Mouse (Mus musculus) limb, embryonic 10.5 days (tissue): ENCODE data around the gene Lrrc73. TPM values are rescaled to one million over a fixed set of nuclear protein-coding genes. Genes with fewer than 3 reads are reported as not detected.

Experiments
- DNase-seq: peaks from one replicate; pipeline ENCODE4 v3.0.0-alpha.2; 2017; ENCODE audit warnings: low spot score
- H3K27ac ChIP-seq: fragments of 300-500 bp; sonication (generic); 2 replicates; pipeline ENCODE4 v1.5.1; 2016; ENCODE audit warnings: mild to moderate bottlenecking
- H3K27me3 ChIP-seq: fragments of 300-500 bp; sonication (generic); 2 replicates; pipeline ENCODE4 v1.6.1; 2016; ENCODE audit warnings: low read depth, mild to moderate bottlenecking; ENCODE audit not compliant: poor library complexity, severe bottlenecking
- H3K36me3 ChIP-seq: fragments of 300-500 bp; sonication (generic); 2 replicates; pipeline ENCODE4 v1.6.1; 2016; ENCODE audit warnings: mild to moderate bottlenecking, moderate library complexity
- H3K4me1 ChIP-seq: fragments of 300-500 bp; sonication (generic); 2 replicates; pipeline ENCODE4 v1.6.1; 2016
- H3K4me3 ChIP-seq: fragments of 300-500 bp; sonication (generic); 2 replicates; pipeline ENCODE4 v1.5.1; 2016; ENCODE audit warnings: mild to moderate bottlenecking, moderate library complexity
- H3K9me3 ChIP-seq: fragments of 300-500 bp; sonication (generic); replicated peaks from 2 replicates; pipeline ENCODE4 v1.6.1; 2016; ENCODE audit warnings: mild to moderate bottlenecking
- WGBS: fragments of 180-500 bp; shearing (Covaris S2); methylation state at CpG from one replicate; pipeline ENCODE4 v1.1.7; 2016; 5-methylcytosine and 5-hydroxymethylcytosine counted together
- polyA plus RNA-seq: library from polyadenylated mRNA; unstranded; fragments of >200 nt; fragmentation: Nextera tagmentation; extraction: Ambion mirVana; gene quantifications from 2 replicates; pipeline ENCODE4 v1.2.1, GENCODE M21; 2016

The Lrrc73 gene
- polyA plus RNA-seq, 1 experiment from 2014 or later: 0.44 TPM

DNA sequence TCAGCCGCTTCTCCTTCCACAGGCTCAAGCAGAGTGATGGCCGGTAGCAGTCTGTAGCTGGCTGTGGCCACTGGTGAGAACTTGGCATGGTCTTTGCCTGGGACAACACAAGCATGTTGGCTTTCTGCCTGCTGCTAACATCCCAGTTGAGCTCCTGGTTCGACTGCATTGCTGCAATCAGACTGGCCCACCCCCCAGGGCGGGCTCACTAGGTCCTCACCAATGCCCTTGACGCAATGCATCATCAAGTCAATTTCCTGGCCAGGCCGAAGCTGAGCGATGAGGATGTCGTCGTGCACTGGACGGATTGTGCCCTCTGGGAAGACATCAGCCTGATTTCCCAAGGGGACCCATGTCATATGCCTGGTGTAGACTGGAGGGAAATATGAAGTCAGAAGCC lies 8.8 kb upstream of the Lrrc73 start:
- H3K27ac ChIP-seq: no peak overlapping the region
- peaks cover 22% of the 10 kb centered on the region for H3K4me1 ChIP-seq
- H3K9me3 ChIP-seq: no peaks in the 10 kb centered on the region
- DNase-seq: no peak
- no peaks in the 10 kb centered on the region for H3K27me3 ChIP-seq
- WGBS: 82% methylated on average over 10 of the region's 10 CpGs
- H3K36me3 ChIP-seq: peaks cover 81% of the 10 kb centered on the region
- no peak overlapping the region for H3K4me3 ChIP-seq

DNA sequence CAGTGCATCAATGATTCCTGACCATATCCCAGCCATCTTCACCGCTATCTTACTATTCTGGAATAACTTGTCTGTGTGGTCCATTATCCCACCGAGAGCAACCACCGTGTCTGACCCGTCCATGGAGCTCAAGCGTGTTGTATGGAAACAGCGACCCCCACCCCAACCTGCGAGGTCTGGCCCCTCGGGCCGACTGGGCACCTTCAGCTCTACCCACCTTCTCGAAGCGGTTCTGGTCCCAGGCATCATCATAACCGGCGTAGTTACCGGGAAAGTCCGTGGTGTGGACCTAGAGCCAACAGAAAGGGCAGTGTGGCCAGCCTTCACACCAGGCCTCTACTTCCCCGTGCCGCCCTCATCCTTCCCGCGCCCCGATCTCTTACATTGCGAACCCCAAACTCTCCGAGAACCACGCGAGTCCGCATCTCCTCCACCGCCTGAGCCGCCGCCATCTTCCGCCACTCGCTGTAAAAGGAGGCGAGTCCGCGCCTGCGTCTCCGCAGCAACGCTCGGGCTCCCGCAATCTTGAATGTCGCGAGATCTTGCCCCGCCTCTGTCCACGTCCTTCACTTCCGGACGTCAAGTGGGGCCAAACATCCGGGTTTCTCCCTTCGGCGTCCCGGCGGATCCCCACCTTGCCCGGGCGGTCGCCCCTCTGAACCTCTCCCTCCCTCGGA lies 5.7 kb upstream of the Lrrc73 start, which contains the start of the genes Polr1c and Yipf3:
Polr1c (minus strand) TSS at position 543 of the 677 bp plus-strand sequence.
Yipf3 (plus strand) TSS at position 569 of the 677 bp plus-strand sequence.
- H3K4me3 ChIP-seq: peak within 1 kb of the TSS; percentile 99
- H3K4me1 ChIP-seq: peaks cover 22% of the 10 kb centered on the region
- no peaks in the 10 kb centered on the region for H3K9me3 ChIP-seq
- DNase-seq: peak; percentile 97
- peaks cover 81% of the 10 kb centered on the region for H3K36me3 ChIP-seq
- H3K27me3 ChIP-seq: no peaks in the 10 kb centered on the region
- WGBS: under 1% methylated on average over 53 of the region's 53 CpGs
- H3K27ac ChIP-seq: peak within 1 kb of the TSS; percentile 93

DNA sequence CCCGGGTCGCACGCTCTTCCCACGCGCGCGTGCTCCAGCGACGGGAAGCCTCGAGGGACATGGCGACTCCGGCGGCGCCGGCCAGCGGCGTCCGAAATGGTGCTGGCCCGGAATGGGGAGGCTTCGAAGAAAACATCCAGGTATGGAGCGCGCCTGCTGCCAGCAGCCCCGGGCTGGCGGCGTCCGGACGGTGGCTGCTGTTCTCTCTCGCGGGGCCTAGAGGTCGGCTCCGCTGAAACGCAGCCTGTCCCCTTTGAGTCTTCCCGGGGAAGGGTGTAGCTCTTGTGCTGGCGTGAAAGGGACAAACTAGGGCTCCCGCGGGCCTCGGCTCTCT lies 5.2 kb upstream of the Lrrc73 start:
- H3K36me3 ChIP-seq: peaks cover 77% of the 10 kb centered on the region
- peak overlapping the region; percentile 99 for H3K4me3 ChIP-seq
- H3K27ac ChIP-seq: peak overlapping the region; percentile 93
- H3K9me3 ChIP-seq: no peaks in the 10 kb centered on the region
- WGBS: 1% methylated on average over 37 of the region's 37 CpGs
- H3K27me3 ChIP-seq: no peaks in the 10 kb centered on the region
- no peak for DNase-seq
- H3K4me1 ChIP-seq: peaks cover 23% of the 10 kb centered on the region

DNA sequence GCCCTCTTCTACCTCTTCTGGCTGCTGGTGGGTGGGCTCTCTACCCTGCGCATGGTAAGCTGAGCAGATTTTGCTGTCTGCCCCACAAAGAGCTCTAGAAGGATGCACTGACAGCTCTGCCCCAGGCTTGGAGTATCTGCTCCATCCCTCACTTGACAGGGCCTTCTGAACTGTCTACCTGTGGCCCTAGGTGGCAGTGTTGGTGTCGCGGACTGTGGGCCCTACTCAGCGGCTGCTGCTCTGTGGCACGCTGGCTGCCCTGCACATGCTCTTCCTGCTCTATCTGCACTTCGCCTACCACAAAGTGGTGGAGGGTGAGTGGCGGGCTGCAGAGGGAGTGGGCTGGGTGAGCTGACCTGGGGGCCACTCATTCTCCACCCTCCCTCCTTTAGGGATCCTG lies 2.2 kb upstream of the Lrrc73 start:
- H3K4me1 ChIP-seq: peaks cover 41% of the 10 kb centered on the region
- no peak for DNase-seq
- H3K27me3 ChIP-seq: peaks cover 25% of the 10 kb centered on the region
- WGBS: 83% methylated on average over 7 of the region's 7 CpGs
- H3K36me3 ChIP-seq: peaks cover 47% of the 10 kb centered on the region
- 0 out of 2 replicates have a peak overlapping the region, but pooled peaks have one; percentile 3 for H3K4me3 ChIP-seq
- no peak overlapping the region for H3K27ac ChIP-seq
- H3K9me3 ChIP-seq: no peaks in the 10 kb centered on the region

DNA sequence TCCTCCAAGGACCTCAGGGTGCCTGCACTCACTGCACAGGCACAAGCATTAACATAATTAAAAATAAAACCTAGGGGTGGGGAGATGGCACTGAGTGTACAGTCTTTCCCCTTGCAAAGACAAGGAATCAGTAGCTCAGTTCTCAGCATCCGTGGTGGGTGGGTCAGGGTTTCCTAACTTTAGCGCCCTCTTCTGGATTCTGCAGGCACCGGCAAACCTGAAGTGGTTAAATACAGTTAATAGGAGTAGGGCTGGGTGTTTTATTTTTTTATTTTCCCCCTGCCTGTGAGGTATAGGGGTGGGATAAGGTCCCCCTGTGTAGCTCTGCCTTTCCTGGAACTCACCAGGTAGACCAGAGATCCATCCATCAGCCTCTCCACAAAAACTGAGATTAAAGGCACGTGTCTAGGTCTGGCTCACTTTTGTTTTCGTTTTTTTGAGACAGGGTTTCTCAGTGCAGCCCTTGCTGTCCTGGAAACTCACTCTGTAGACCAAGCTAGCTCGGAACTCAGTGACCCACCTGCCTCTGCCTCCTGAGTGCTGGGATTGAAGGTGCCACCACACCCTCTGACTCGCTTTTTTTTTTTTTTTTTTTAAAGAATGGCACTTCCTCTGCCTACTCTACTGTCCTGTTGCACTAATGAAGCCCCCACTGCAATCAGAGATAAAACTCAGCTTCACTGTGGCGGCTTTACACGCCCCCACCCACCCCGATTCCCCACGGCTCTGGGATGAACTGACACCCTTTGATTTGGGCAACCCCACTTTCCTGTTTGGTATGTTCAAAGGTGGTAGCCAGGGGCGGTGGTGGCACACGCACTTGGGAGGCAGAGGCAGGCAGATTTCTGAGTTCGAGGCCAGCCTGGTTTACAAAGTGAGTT lies 520 bp upstream of the Lrrc73 start:
- no peaks in the 10 kb centered on the region for H3K9me3 ChIP-seq
- DNase-seq: peak; percentile 52
- peaks cover 53% of the 10 kb centered on the region for H3K36me3 ChIP-seq
- peaks cover 34% of the 10 kb centered on the region for H3K4me1 ChIP-seq
- H3K27me3 ChIP-seq: peaks cover 35% of the 10 kb centered on the region
- peak overlapping the region; percentile 47; the same call in 1 of the 2 replicates for H3K27ac ChIP-seq
- peak overlapping the region; percentile 74 for H3K4me3 ChIP-seq
- 59% methylated on average over 14 of the region's 14 CpGs for WGBS

DNA sequence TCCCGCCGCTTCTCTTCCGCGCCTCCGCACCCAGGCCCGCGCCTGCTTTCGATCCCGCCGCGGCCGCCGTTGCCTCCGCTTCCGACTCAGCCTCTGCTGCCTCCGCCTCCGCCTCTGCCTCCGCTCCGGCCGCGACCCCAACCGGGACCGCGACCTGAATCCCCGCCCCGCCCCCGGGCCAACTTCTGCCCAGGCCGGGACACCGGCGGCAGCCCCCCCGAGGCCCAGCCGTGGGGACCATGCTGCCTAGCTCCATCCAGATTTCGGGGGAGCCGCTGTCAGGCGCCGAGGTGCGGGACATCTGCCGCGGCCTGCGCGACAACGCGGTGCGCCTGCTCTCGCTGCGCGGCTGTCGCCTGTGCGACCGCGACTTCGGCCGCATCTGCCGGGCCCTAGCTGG lies 775 bp downstream of the Lrrc73 start:
- Histone ChIP-seq H3K36me3 (peaks cover 65% of the 10 kb centered on the region), H3K4me3 (peak overlapping the region; percentile 74), H3K9me3 (no peaks in the 10 kb centered on the region), H3K4me1 (peaks cover 23% of the 10 kb centered on the region), H3K27ac (peak overlapping the region; percentile 47; the same call in 1 of the 2 replicates), H3K27me3 (peaks cover 35% of the 10 kb centered on the region)
- no peak for DNase-seq
- under 1% methylated on average over 48 of the region's 54 CpGs for WGBS

DNA sequence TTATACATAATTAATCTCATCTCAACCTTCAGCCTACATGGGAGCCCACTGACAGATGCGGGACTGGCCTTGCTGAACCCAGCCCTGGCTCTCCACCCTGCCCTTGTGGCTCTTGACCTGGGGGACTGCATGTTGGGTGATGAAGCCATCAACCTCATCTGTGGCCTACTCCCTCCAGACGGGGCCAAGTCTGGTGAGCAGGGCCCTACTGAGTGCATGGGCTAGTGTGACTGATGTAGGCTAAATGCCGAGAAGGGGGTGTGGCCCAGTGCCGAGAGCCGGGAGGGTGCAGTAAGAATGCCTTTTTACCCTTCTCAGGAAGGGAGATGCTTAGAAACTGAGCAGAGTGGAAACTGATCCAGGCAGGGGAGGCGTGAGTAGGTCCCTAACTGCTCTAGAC lies 1.8 kb downstream of the Lrrc73 start:
- peaks cover 35% of the 10 kb centered on the region for H3K27me3 ChIP-seq
- peaks cover 19% of the 10 kb centered on the region for H3K4me1 ChIP-seq
- peak overlapping the region; percentile 74; the same call in 1 of the 2 replicates for H3K4me3 ChIP-seq
- 34% methylated on average over 6 of the region's 6 CpGs for WGBS
- no peak overlapping the region for H3K27ac ChIP-seq
- peaks cover 65% of the 10 kb centered on the region for H3K36me3 ChIP-seq
- no peak for DNase-seq
- H3K9me3 ChIP-seq: no peaks in the 10 kb centered on the region

DNA sequence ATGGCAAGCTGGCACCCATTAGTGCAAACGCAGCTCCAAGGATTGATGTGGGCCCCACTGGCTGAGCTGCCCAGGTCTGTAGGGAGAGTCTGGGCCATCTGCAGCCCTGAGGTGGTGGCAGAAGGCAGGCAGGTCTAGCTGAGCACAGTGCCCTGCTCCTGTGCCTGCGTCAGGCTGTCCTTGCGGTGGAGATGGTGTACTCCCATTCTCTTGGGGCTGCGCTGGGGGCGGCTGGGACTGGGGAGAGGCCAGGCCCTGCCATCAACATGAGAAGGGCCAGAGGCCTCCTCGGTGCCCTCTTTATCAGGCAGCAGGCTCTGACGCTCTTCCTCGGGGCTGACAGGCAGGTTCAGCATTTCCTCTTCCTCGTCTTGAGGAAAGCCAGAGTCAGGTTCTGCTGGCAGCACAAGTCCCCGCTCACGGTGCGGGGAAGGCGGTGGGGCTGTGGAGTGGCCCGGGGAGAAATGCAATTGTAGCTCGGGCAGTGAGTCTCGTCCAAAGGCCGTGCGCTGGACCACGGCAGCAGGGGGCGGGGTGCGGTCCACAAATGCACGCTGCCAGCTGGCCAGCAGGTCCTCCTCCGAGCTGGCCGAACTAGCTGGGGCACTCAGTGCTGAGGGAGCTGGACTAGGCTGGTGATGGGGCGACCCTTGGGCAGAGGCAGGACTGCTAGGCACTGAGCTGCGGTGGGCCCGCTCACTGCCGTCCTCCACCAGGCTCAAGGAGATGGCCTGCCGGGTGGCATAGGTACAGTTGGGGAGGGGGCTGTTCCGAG lies 5.1 kb downstream of the Lrrc73 start:
- peaks cover 35% of the 10 kb centered on the region for H3K27me3 ChIP-seq
- no peaks in the 10 kb centered on the region for H3K9me3 ChIP-seq
- WGBS: 91% methylated on average over 30 of the region's 30 CpGs
- no peak overlapping the region for H3K27ac ChIP-seq
- DNase-seq: no peak
- H3K4me3 ChIP-seq: no peak overlapping the region
- peaks cover 71% of the 10 kb centered on the region for H3K36me3 ChIP-seq
- H3K4me1 ChIP-seq: peaks cover 15% of the 10 kb centered on the region

DNA sequence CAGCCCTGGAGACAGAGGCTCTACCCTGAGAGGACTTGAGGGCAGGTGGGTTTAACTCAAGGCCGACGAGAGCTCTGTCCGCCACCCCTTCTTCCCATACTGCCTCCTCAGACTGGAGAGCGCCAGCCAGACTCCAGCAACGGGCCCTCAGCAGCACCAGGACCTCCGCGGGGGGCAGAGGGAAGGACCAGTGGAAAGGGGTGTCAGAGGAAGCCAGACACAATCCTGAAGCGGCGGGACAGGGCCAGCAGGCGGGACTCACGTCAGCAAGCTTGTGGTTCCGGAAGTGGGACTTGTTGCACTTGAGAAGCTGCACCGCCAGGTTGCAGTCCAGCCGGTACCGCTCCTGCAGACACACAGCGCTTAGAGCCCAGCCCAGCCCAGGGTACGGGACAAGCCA lies 6.3 kb downstream of the Lrrc73 start:
- no peak for DNase-seq
- Histone ChIP-seq H3K9me3 (no peaks in the 10 kb centered on the region), H3K4me3 (no peak overlapping the region), H3K36me3 (peaks cover 83% of the 10 kb centered on the region), H3K27ac (no peak overlapping the region), H3K27me3 (peaks cover 25% of the 10 kb centered on the region), H3K4me1 (peaks cover 5% of the 10 kb centered on the region)
- WGBS: 91% methylated on average over 17 of the region's 17 CpGs

DNA sequence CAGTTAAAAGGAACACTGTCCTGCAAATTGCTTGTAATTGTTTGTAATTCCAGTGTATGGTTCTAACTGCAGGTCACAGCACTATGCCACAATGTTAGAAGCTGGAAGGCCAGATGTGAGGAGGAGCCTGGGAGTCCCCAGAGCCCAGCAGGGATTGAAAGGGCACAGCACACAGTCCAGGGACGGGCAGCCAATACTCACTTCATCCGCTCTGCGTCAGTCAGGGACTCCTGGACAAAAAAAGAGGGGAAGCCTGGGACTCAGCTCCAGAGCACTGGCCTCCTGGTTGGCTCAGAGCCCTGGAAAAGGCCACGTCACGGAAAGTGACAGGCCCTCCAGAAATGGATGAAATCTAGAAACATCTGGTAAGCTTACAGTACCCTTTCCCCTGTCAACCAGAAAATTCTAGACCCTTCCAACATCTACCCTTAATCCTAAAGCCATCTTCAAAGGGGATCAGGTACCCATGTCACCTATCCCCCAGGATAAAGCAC lies 8.9 kb downstream of the Lrrc73 start:
- H3K27ac ChIP-seq: no peak overlapping the region
- no peak overlapping the region for H3K4me3 ChIP-seq
- 92% methylated on average over 5 of the region's 5 CpGs for WGBS
- peaks cover 9% of the 10 kb centered on the region for H3K4me1 ChIP-seq
- H3K36me3 ChIP-seq: peaks cover 100% of the 10 kb centered on the region
- H3K27me3 ChIP-seq: no peaks in the 10 kb centered on the region
- H3K9me3 ChIP-seq: no peaks in the 10 kb centered on the region
- no peak for DNase-seq

DNA sequence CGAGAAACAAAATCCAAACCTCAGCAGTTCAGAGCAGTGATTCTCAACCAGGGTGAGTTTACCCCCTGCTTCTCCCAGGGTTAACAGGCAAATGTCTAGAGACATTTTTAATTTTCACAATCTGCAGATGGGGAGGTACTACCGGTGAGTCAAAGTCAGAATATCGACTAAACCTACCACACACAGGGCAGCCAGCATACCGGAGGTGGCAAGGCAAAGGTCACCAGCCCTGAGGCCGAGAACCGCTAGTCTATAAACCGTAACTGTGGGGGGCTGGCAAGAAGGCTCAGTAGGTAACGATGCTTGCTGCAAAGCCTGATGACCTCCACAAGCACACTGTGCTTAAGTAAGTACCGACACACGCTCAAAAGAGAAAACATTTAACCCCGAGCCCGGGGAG lies 12.2 kb downstream of the Lrrc73 start:
- WGBS: 83% methylated on average over 12 of the region's 12 CpGs

DNA sequence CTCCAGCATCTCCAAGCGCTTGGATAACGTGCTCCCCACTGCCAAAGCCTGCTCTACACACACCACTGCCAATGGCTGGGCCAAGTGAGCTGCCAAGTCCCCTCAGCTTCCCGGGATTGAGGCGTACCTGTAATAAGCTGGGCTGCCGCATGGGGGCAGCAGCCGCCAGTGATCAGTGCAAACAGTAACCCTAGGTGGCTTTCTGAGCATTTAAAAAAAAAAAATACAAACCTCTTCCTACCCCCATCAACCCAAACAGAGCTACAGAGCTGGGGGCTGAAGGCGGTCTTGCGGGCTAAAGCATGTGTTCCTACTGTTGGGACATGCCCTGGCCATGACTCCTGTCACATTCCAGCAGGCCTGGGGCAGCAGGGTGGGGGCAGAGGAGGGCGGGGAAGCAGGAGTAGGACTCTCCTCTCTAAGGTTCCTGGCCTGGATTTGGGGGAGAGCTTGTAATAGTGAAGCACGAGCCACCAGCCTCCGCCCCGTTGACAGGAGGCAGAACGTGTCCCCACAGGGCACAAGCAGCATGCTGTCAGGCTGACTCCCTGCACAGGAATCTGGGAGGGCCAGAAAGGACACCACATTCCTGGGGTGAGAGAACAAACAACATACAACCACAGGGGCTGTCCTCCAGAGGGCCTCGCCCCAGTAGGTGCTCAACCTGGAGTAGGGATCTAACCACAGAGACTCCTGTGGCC lies 12.7 kb downstream of the Lrrc73 start:
- peak; percentile 85 for DNase-seq
- peaks cover 99% of the 10 kb centered on the region for H3K36me3 ChIP-seq
- WGBS: 26% methylated on average over 14 of the region's 14 CpGs
- no peak overlapping the region for H3K27ac ChIP-seq
- peaks cover 9% of the 10 kb centered on the region for H3K4me1 ChIP-seq
- no peak overlapping the region for H3K4me3 ChIP-seq
- H3K9me3 ChIP-seq: no peaks in the 10 kb centered on the region
- no peaks in the 10 kb centered on the region for H3K27me3 ChIP-seq

More for the DNA sequence above, 12.2 kb downstream of the Lrrc73 start:
- no peak overlapping the region for H3K4me3 ChIP-seq
- no peak for DNase-seq
- peaks cover 9% of the 10 kb centered on the region for H3K4me1 ChIP-seq
- peaks cover 99% of the 10 kb centered on the region for H3K36me3 ChIP-seq
- no peaks in the 10 kb centered on the region for H3K27me3 ChIP-seq
- H3K9me3 ChIP-seq: no peaks in the 10 kb centered on the region
- no peak overlapping the region for H3K27ac ChIP-seq
